Mouse (Mus musculus) testis, adult 2 months (tissue): ENCODE data around the gene Gpr19. TPM values are rescaled to one million over a fixed set of nuclear protein-coding genes. Genes with fewer than 3 reads are reported as not detected.

Experiments
- H3K27ac ChIP-seq: fragments of 200-500 bp; 2 replicates; pipeline ENCODE4 v1.5.1; 2012; ENCODE audit warnings: low read depth, low read length; ENCODE audit not compliant: control insufficient read depth, insufficient read depth
- H3K27me3 ChIP-seq: fragments of 200-500 bp; 2 replicates; pipeline ENCODE4 v1.6.1; 2012; ENCODE audit warnings: mild to moderate bottlenecking, low read length, moderate library complexity; ENCODE audit not compliant: control insufficient read depth, insufficient read depth
- H3K36me3 ChIP-seq: fragments of 200-500 bp; 2 replicates; pipeline ENCODE4 v1.6.1; 2012; ENCODE audit warnings: mild to moderate bottlenecking, low read length; ENCODE audit not compliant: control insufficient read depth, insufficient read depth
- H3K4me1 ChIP-seq: fragments of 200-500 bp; 2 replicates; pipeline ENCODE4 v1.6.1; 2012; ENCODE audit warnings: low read length; ENCODE audit not compliant: control insufficient read depth, insufficient read depth
- H3K4me3 ChIP-seq: fragments of 200-500 bp; 2 replicates; pipeline ENCODE4 v1.5.1; 2012; ENCODE audit warnings: low read depth, mild to moderate bottlenecking, low read length, moderate library complexity, mixed read lengths; ENCODE audit not compliant: control insufficient read depth
- CTCF ChIP-seq: fragments of 200-500 bp; IDR thresholded peaks from 2 replicates; pipeline ENCODE4 v1.5.1; 2012; ENCODE audit warnings: low read depth, mild to moderate bottlenecking, inconsistent platforms, low read length, moderate library complexity; ENCODE audit not compliant: control insufficient read depth, insufficient read depth, insufficient replicate concordance
- POLR2A ChIP-seq: fragments of 200-500 bp; IDR thresholded peaks from 2 replicates; pipeline ENCODE4 v1.6.1; 2012; ENCODE audit warnings: low read depth, mild to moderate bottlenecking, inconsistent platforms, low read length, moderate library complexity; ENCODE audit not compliant: control insufficient read depth
- polyA plus RNA-seq: library from polyadenylated mRNA; depleted of rRNA; stranded (reverse); fragments of >200 nt; gene quantifications from 2 replicates; pipeline ENCODE4 v1.2.3, GENCODE M21; 2012

Gpr19 gene
- polyA plus RNA-seq, 1 experiment = 46.0 TPM

DNA sequence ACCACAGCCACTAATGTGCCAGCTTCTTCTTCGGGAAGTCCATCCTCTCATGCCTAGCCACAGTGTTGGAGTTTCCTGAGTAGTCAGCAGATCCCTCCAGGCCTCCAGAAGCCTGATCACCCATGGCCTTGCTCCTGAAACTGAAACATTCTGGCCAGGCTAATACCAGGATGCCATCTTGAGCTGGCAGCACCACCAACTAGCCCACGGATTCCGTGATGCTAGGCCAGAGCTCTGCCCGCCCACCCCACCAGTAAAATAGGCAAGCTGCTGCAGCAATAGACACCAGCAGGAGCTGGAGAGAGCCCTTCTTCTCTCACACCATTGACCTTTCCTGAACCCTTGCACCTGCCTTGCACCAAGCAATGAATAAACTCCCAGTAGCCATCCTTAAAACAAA is 50.8 kb downstream of the Gpr19 start:
- Histone ChIP-seq H3K36me3 (peaks cover 2% of the 10 kb centered on the region), H3K4me3 (no peak overlapping the region), H3K4me1 (no peaks in the 10 kb centered on the region; the same call in 1 of the 2 replicates), H3K27me3 (no peaks in the 10 kb centered on the region), H3K27ac (no peak overlapping the region)
- no peak for TF ChIP-seq POLR2A
- no peak for TF ChIP-seq CTCF

GRCm38 (mm10) chr6:134846308-134846707 is 52.1 kb downstream of the Gpr19 start:
- TF ChIP-seq CTCF (no peak), POLR2A (no peak)
- no peak overlapping the region for H3K4me3 ChIP-seq
- no peaks in the 10 kb centered on the region; the same call in 1 of the 2 replicates for H3K4me1 ChIP-seq
- H3K36me3 ChIP-seq = peaks cover 2% of the 10 kb centered on the region
- H3K27me3 ChIP-seq = no peaks in the 10 kb centered on the region
- no peak overlapping the region; the same call in 1 of the 2 replicates for H3K27ac ChIP-seq

DNA sequence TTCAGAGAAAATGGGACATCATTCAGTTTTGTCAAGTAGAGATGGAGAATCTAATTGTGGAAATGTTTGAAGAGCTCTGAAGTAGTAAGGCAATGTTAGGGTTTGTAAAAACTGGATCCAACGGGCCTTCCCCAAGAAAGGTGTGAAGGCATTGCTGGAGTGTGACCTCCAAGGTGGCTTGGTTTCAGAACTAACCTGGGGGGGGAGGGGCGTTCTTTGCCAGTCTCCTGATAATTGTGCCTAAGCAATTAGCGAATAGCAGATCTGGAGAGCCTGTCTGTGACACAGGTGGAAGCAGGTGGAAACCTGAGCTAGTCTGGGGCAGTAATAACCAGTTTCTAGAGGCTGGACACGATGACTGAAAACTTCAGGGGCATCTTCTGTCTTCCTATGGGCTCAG is 52.7 kb downstream of the Gpr19 start:
- TF ChIP-seq CTCF = no peak
- TF ChIP-seq POLR2A = no peak
- Histone ChIP-seq H3K4me3 (no peak overlapping the region), H3K27me3 (no peaks in the 10 kb centered on the region), H3K4me1 (no peaks in the 10 kb centered on the region; the same call in 1 of the 2 replicates), H3K36me3 (peaks cover 2% of the 10 kb centered on the region), H3K27ac (no peak overlapping the region)

- H3K36me3 ChIP-seq = no peaks in the 10 kb centered on the region
- H3K4me3 ChIP-seq = no peak overlapping the region
- no peaks in the 10 kb centered on the region for H3K27me3 ChIP-seq
- no peak for TF ChIP-seq POLR2A
- no peak for TF ChIP-seq CTCF
- no peaks in the 10 kb centered on the region for H3K4me1 ChIP-seq
- no peak overlapping the region for H3K27ac ChIP-seq
Observed at GRCm38 (mm10) chr6:134840346-134840745, 58.0 kb downstream of the Gpr19 start.

DNA sequence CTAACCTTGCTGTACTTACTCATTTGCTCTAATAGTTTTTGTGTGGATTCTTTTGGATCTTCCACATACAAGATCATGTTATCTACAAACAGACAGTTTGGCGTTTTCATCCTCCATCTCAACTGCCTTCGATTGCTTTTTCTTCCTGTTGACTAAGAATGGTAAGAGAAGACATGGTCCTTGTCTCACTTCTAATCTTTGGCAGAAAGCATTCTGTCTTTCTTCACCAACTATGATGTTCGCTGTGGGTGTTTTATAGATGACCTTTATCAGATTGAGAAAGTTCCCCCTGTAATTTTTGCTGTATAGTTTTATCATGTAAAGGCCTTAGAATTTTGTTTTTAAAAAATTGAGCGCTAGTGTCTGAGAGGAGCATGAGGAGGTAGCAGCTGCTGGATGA is 60.3 kb downstream of the Gpr19 start:
- no peak overlapping the region for H3K27ac ChIP-seq
- no peaks in the 10 kb centered on the region for H3K4me1 ChIP-seq
- H3K4me3 ChIP-seq = no peak overlapping the region
- H3K27me3 ChIP-seq = no peaks in the 10 kb centered on the region
- no peaks in the 10 kb centered on the region for H3K36me3 ChIP-seq
- TF ChIP-seq CTCF (no peak), POLR2A (no peak)

- H3K4me1 ChIP-seq = peaks cover 2% of the 10 kb centered on the region; the same call in 1 of the 2 replicates
- H3K27me3 ChIP-seq = no peaks in the 10 kb centered on the region
- no peak overlapping the region for H3K4me3 ChIP-seq
- no peak overlapping the region for H3K27ac ChIP-seq
- TF ChIP-seq CTCF (no peak), POLR2A (no peak)
- no peaks in the 10 kb centered on the region for H3K36me3 ChIP-seq
Observed at GRCm38 (mm10) chr6:134834585-134835251, 63.7 kb downstream of the Gpr19 start.

DNA sequence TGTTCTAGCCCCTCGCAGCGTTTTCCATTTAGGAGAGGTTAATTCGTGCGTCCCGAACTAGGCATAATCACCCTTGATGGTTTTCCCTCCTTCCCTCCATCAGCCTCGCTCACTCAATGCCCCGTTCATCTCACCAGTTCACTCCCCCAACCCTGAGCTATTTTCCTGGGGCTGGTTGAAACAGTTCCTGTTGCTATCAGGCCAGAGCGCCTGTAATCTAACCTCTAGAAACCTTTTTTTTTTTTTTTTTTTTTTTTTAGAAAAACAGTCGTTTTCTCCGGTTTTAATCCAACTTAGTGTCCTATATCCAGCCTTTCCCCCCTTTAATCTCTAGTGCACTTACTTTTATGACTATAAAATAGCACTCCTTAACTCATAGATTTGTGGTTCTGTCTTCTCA is 67.6 kb downstream of the Gpr19 start:
- Histone ChIP-seq H3K4me1 (peaks cover 4% of the 10 kb centered on the region), H3K27ac (peak overlapping the region; percentile 87; the same call in 1 of the 2 replicates), H3K27me3 (no peaks in the 10 kb centered on the region)

More for the DNA sequence above, 67.6 kb downstream of the Gpr19 start:
- H3K4me3 ChIP-seq = peak overlapping the region; percentile 95
- H3K36me3 ChIP-seq = no peaks in the 10 kb centered on the region
- no peak for TF ChIP-seq CTCF
- TF ChIP-seq POLR2A = no peak
